Mouse (Mus musculus) olfactory bulb, adult 2 months (tissue): ENCODE results near the gene Kalrn. TPM values are rescaled to one million over a fixed set of nuclear protein-coding genes. Genes with fewer than 3 reads are reported as not detected.

Source experiments
- H3K27ac ChIP-seq: fragments of 200-500 bp; 2 replicates; pipeline ENCODE4 v1.5.1; 2012; ENCODE audit warnings: low read depth, low read length; ENCODE audit not compliant: insufficient read depth
- H3K4me1 ChIP-seq: fragments of 200-500 bp; 2 replicates; pipeline ENCODE4 v1.6.1; 2012; ENCODE audit warnings: low read length; ENCODE audit not compliant: control insufficient read depth, insufficient read depth
- H3K4me3 ChIP-seq: fragments of 200-500 bp; 2 replicates; pipeline ENCODE4 v1.5.1; 2012; ENCODE audit warnings: mild to moderate bottlenecking, low read depth, low read length, moderate library complexity; ENCODE audit not compliant: insufficient read depth
- CTCF ChIP-seq: fragments of 200-500 bp; IDR thresholded peaks from 2 replicates; pipeline ENCODE4 v1.5.1; 2012; ENCODE audit warnings: low read depth, mild to moderate bottlenecking, low read length, moderate library complexity; ENCODE audit not compliant: insufficient read depth
- POLR2A ChIP-seq: fragments of 200-500 bp; IDR thresholded peaks from 2 replicates; pipeline ENCODE4 v1.6.1; 2012; ENCODE audit warnings: mild to moderate bottlenecking, low read depth, low read length, moderate library complexity; ENCODE audit not compliant: insufficient read depth
- WGBS: fragments of 180-500 bp; shearing (Covaris S2); methylation state at CpG from one replicate; pipeline ENCODE4 v1.1.7; 2018; 5-methylcytosine and 5-hydroxymethylcytosine counted together
- polyA plus RNA-seq: library from polyadenylated mRNA; stranded (reverse); fragments of >200 nt; gene quantifications from 2 replicates; pipeline ENCODE4 v1.2.4, GENCODE M21; 2012; ENCODE audit warnings: low replicate concordance; ENCODE audit not compliant: missing spikeins, insufficient read depth, insufficient read length

Kalrn gene
- polyA plus RNA-seq, 1 experiment, result 153 TPM

DNA sequence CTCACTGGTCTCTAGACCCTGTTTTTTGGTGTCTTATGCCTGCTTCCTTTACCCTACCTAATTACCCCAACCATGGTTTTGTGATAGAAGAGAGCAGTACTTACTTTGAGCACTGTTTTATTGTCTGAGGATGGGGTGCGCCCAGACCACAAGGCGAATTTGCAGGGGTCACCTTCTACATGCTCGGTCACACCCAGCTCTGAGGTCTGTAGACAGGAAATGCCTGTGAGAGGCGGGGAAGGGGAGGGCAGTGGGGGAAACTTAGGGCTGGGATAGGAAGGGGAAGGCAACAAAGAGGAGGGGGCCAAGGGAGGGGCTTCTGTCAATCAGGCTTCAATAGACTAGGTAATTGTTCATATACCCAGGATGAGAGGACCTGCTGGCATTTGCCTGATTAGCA lies 397.7 kb downstream of the Kalrn start:
- no peak for TF ChIP-seq CTCF
- TF ChIP-seq POLR2A, result no peak
- peaks cover 4% of the 10 kb centered on the region for H3K4me1 ChIP-seq
- no peak overlapping the region for H3K4me3 ChIP-seq
- no peak overlapping the region for H3K27ac ChIP-seq
- 95% methylated on average over 4 of the region's 4 CpGs for WGBS

DNA sequence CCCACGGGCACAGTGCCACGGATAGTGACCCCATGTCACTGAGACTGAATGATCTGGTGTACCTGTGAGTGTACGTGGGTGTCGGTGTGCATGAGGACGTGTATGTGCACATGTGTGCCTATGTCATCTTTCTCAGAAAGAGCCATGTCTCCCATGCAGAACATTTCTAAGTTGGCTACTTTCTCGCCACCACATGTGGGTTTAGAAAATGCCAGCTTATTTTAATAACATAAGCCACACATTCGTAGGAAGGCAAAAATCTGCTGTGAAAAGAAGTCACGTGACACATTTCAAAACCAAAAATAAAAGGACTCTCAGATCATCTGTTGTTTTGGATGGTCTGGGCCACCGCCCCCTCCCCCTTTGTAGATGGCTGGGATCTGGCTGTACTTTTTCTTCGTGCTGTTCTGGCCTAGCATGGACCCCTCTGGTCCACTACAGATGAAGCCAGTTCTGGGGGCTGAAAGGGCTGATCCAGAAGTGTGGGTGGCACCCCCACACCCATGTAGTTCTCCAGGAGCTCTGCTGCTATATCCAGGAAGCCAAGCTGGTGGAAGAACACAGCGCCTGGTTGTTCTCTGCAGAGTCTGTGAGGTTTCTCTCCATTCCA lies 400.7 kb downstream of the Kalrn start:
- H3K27ac ChIP-seq, result no peak overlapping the region
- WGBS, result 87% methylated on average over 11 of the region's 11 CpGs
- no peak for TF ChIP-seq CTCF
- TF ChIP-seq POLR2A, result no peak
- H3K4me1 ChIP-seq, result peaks cover 12% of the 10 kb centered on the region
- H3K4me3 ChIP-seq, result no peak overlapping the region

DNA sequence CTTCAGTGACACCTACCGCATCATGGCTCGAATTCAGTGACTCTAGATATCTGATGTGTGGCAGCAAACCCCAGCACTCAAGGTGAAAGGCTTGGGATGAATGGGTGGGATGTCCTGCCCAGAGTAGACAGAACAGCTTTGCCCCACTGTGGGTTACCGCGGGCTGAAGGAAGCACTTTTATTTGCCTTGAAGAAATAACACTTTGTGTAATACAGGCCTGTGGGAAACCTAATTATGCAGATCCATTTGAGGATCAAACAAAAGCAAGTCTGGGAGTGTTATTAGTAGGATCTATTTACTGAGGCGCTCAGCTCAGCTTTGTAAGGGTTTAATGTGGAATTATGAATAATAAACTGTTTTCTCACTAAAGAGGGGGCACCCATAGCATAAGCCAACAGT lies 406.3 kb downstream of the Kalrn start:
- H3K4me3 ChIP-seq, result no peak overlapping the region
- WGBS, result 40% methylated on average over 5 of the region's 5 CpGs
- H3K27ac ChIP-seq, result no peak overlapping the region
- TF ChIP-seq CTCF (no peak), POLR2A (no peak)
- peaks cover 13% of the 10 kb centered on the region for H3K4me1 ChIP-seq

DNA sequence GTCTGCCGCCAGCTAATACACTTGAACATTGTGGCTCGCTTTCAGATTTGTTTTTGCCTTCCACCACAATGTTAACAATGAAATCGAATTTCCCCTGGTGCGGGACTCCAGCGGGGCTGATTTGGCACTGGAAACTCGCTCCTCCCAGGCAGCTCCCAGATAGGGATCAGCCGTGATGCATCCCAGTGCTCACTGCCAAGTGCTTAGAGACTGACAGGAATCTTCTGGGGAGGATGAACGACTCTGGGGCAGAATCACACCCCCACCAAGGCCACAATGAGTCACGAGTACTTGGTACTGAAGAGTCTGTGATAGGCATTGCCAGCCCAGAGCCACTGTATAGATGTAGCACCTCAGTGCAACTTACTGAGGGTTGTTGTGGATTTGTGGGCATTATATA lies 410.2 kb downstream of the Kalrn start:
- 0 out of 2 replicates have a peak, but pooled peaks cover 4% of the 10 kb centered on the region for H3K4me1 ChIP-seq
- H3K4me3 ChIP-seq, result no peak overlapping the region
- 31% methylated on average over 9 of the region's 9 CpGs for WGBS
- H3K27ac ChIP-seq, result no peak overlapping the region
- TF ChIP-seq POLR2A (no peak), CTCF (no peak)

DNA sequence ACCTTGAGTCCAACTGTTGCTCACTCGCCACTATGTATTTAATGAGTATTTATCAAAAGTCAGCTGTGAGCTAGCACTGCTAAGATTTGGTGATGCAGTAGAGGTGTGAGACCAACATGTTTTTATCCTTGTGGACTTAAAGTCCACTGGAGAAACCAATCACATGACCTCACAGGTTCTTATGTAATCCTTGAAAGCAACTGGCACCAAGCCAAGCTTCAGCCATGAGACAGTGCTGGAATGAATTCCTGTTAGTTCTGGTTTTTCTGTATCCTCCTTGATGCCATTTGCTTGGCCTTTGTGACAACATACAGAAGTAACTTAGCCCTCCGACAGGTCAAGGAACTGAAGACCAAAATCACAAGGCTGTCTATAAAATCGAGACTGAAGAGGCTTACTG lies 413.8 kb downstream of the Kalrn start:
- Histone ChIP-seq H3K27ac (no peak overlapping the region), H3K4me3 (no peak overlapping the region), H3K4me1 (0 out of 2 replicates have a peak, but pooled peaks cover 4% of the 10 kb centered on the region)
- no peak for TF ChIP-seq POLR2A
- TF ChIP-seq CTCF, result no peak
- WGBS, result 91% methylated on average over 3 of the region's 3 CpGs

GRCm38 (mm10) chr16:34157386-34158135 lies 415.8 kb downstream of the Kalrn start:
- WGBS, result 64% methylated on average over 4 of the region's 4 CpGs
- H3K27ac ChIP-seq, result no peak overlapping the region
- no peak overlapping the region for H3K4me3 ChIP-seq
- H3K4me1 ChIP-seq, result no peaks in the 10 kb centered on the region
- TF ChIP-seq POLR2A (no peak), CTCF (no peak)

- no peak overlapping the region for H3K27ac ChIP-seq
- no peaks in the 10 kb centered on the region for H3K4me1 ChIP-seq
- no peak overlapping the region for H3K4me3 ChIP-seq
- 73% methylated on average over 3 of the region's 3 CpGs for WGBS
- TF ChIP-seq POLR2A (no peak), CTCF (no peak)
Observed at GRCm38 (mm10) chr16:34155696-34156095, 417.6 kb downstream of the Kalrn start.

- WGBS, result 82% methylated on average over 3 of the region's 3 CpGs
- H3K4me3 ChIP-seq, result no peak overlapping the region
- no peaks in the 10 kb centered on the region for H3K4me1 ChIP-seq
- TF ChIP-seq POLR2A (no peak), CTCF (no peak)
- H3K27ac ChIP-seq, result no peak overlapping the region
Observed at GRCm38 (mm10) chr16:34154903-34155302, 418.4 kb downstream of the Kalrn start.

GRCm38 (mm10) chr16:34151528-34152071 lies 421.7 kb downstream of the Kalrn start:
- 85% methylated on average over 3 of the region's 3 CpGs for WGBS
- no peak overlapping the region for H3K4me3 ChIP-seq
- H3K4me1 ChIP-seq, result no peaks in the 10 kb centered on the region
- H3K27ac ChIP-seq, result no peak overlapping the region
- TF ChIP-seq POLR2A, result no peak
